Mouse (Mus musculus): ENCODE data around the gene Olfr631. TPM values are rescaled to one million over a fixed set of nuclear protein-coding genes. Genes with fewer than 3 reads are reported as not detected.

The Olfr631 gene
- polyA plus RNA-seq (2014; fragmentation: Nextera tagmentation; extraction: Ambion mirVana), result not detected in 2 replicates

GRCm38 (mm10) chr7:103928525-103928924 is at the start of gene Olfr631:
TSS of gene Olfr631 (plus strand) at chr7:103928825.
- Histone ChIP-seq H3K27me3 (ENCODE audit: control insufficient read depth, insufficient read depth, low read length) (no peaks in the 10 kb centered on the region), H3K27ac (ENCODE audit: low read depth, low read length) (no peak within 1 kb of the TSS), H3K4me2 (replicated peaks; ENCODE audit: low read depth, low read length) (no peak within 1 kb of the TSS), H3K4me3 (ENCODE audit: low read length) (no peak within 1 kb of the TSS), H3K4me1 (ENCODE audit: control insufficient read depth, insufficient read depth, low read length) (no peaks in the 10 kb centered on the region), H3K9ac (ENCODE audit: low read depth, low read length) (no peak within 1 kb of the TSS), H3K36me3 (ENCODE audit: control insufficient read depth, insufficient read depth, low read length) (no peaks in the 10 kb centered on the region), H3K9me3 (ENCODE audit: control insufficient read depth, low read length) (no peaks in the 10 kb centered on the region)
- ATAC-seq (ENCODE audit: low FRiP score, low TSS enrichment), result no peak

- H3K9ac ChIP-seq (ENCODE audit: low read depth, low read length), result no peak within 1 kb of the TSS
- H3K27ac ChIP-seq (ENCODE audit: low read depth, low read length), result no peak within 1 kb of the TSS
- ATAC-seq (ENCODE audit: low FRiP score, low TSS enrichment), result no peak
- no peaks in the 10 kb centered on the region for H3K9me3 ChIP-seq (ENCODE audit: control insufficient read depth, low read length)
- no peaks in the 10 kb centered on the region for H3K36me3 ChIP-seq (ENCODE audit: control insufficient read depth, insufficient read depth, low read length)
- no peaks in the 10 kb centered on the region for H3K4me1 ChIP-seq (ENCODE audit: control insufficient read depth, insufficient read depth, low read length)
- H3K4me2 ChIP-seq (replicated peaks; ENCODE audit: low read depth, low read length), result no peak within 1 kb of the TSS
- no peaks in the 10 kb centered on the region for H3K27me3 ChIP-seq (ENCODE audit: control insufficient read depth, insufficient read depth, low read length)
- no peak within 1 kb of the TSS for H3K4me3 ChIP-seq (ENCODE audit: low read length)
These were observed 42.5 kb upstream of the Olfr631 start, which contains the start of gene Olfr66 for GRCm38 (mm10) chr7:103886152-103886551. TSS of gene Olfr66 (minus strand) at chr7:103886252.

GRCm38 (mm10) chr7:103894385-103894784 is 34.2 kb upstream of the Olfr631 start, which contains the start of gene Olfr64:
TSS of gene Olfr64 (minus strand) at chr7:103894485.
- Histone ChIP-seq H3K9me3 (ENCODE audit: control insufficient read depth, low read length) (no peaks in the 10 kb centered on the region), H3K4me2 (replicated peaks; ENCODE audit: low read depth, low read length) (no peak within 1 kb of the TSS), H3K4me1 (ENCODE audit: control insufficient read depth, insufficient read depth, low read length) (no peaks in the 10 kb centered on the region), H3K4me3 (ENCODE audit: low read length) (no peak within 1 kb of the TSS), H3K27ac (ENCODE audit: low read depth, low read length) (no peak within 1 kb of the TSS), H3K36me3 (ENCODE audit: control insufficient read depth, insufficient read depth, low read length) (no peaks in the 10 kb centered on the region), H3K9ac (ENCODE audit: low read depth, low read length) (no peak within 1 kb of the TSS), H3K27me3 (ENCODE audit: control insufficient read depth, insufficient read depth, low read length) (no peaks in the 10 kb centered on the region)
- WGBS, result 82% methylated on average over 1 of the region's 1 CpGs
- ATAC-seq (ENCODE audit: low FRiP score, low TSS enrichment), result no peak

GRCm38 (mm10) chr7:103903187-103903586 is 25.4 kb upstream of the Olfr631 start, which contains the start of gene Olfr65:
TSS of gene Olfr65 (plus strand) at chr7:103903487.
- WGBS, result 66% methylated on average over 2 of the region's 2 CpGs
- no peak within 1 kb of the TSS for H3K4me2 ChIP-seq (replicated peaks; ENCODE audit: low read depth, low read length)
- no peaks in the 10 kb centered on the region for H3K36me3 ChIP-seq (ENCODE audit: control insufficient read depth, insufficient read depth, low read length)
- no peaks in the 10 kb centered on the region for H3K4me1 ChIP-seq (ENCODE audit: control insufficient read depth, insufficient read depth, low read length)
- H3K4me3 ChIP-seq (ENCODE audit: low read length), result no peak within 1 kb of the TSS
- no peak for ATAC-seq (ENCODE audit: low FRiP score, low TSS enrichment)
- H3K27me3 ChIP-seq (ENCODE audit: control insufficient read depth, insufficient read depth, low read length), result no peaks in the 10 kb centered on the region
- H3K9ac ChIP-seq (ENCODE audit: low read depth, low read length), result no peak within 1 kb of the TSS
- H3K9me3 ChIP-seq (ENCODE audit: control insufficient read depth, low read length), result no peaks in the 10 kb centered on the region
- no peak within 1 kb of the TSS for H3K27ac ChIP-seq (ENCODE audit: low read depth, low read length)

GRCm38 (mm10) chr7:103910047-103910446 is 18.6 kb upstream of the Olfr631 start:
- no peak overlapping the region for H3K9ac ChIP-seq (ENCODE audit: low read depth, low read length)
- no peaks in the 10 kb centered on the region for H3K4me1 ChIP-seq (ENCODE audit: control insufficient read depth, insufficient read depth, low read length)
- H3K36me3 ChIP-seq (ENCODE audit: control insufficient read depth, insufficient read depth, low read length), result no peaks in the 10 kb centered on the region
- H3K27ac ChIP-seq (ENCODE audit: low read depth, low read length), result no peak overlapping the region
- ATAC-seq (ENCODE audit: low FRiP score, low TSS enrichment), result peak; percentile 75; the same call in 1 of the 2 replicates
- no peak overlapping the region for H3K4me2 ChIP-seq (replicated peaks; ENCODE audit: low read depth, low read length)
- 13% methylated on average over 3 of the region's 3 CpGs for WGBS
- no peaks in the 10 kb centered on the region for H3K9me3 ChIP-seq (ENCODE audit: control insufficient read depth, low read length)
- no peak overlapping the region for H3K4me3 ChIP-seq (ENCODE audit: low read length)
- H3K27me3 ChIP-seq (ENCODE audit: control insufficient read depth, insufficient read depth, low read length), result no peaks in the 10 kb centered on the region

- no peak overlapping the region for H3K9ac ChIP-seq (ENCODE audit: low read depth, low read length)
- H3K4me3 ChIP-seq (ENCODE audit: low read length), result no peak overlapping the region
- no peaks in the 10 kb centered on the region for H3K4me1 ChIP-seq (ENCODE audit: control insufficient read depth, insufficient read depth, low read length)
- no peaks in the 10 kb centered on the region for H3K27me3 ChIP-seq (ENCODE audit: control insufficient read depth, insufficient read depth, low read length)
- H3K36me3 ChIP-seq (ENCODE audit: control insufficient read depth, insufficient read depth, low read length), result no peaks in the 10 kb centered on the region
- ATAC-seq (ENCODE audit: low FRiP score, low TSS enrichment), result peak; percentile 55; the same call in 1 of the 2 replicates
- no peak overlapping the region for H3K27ac ChIP-seq (ENCODE audit: low read depth, low read length)
- no peak overlapping the region for H3K4me2 ChIP-seq (replicated peaks; ENCODE audit: low read depth, low read length)
- 39% methylated on average over 8 of the region's 8 CpGs for WGBS
- H3K9me3 ChIP-seq (ENCODE audit: control insufficient read depth, low read length), result no peaks in the 10 kb centered on the region
These were observed 15.6 kb upstream of the Olfr631 start for GRCm38 (mm10) chr7:103912969-103913511.

- H3K36me3 ChIP-seq (ENCODE audit: control insufficient read depth, insufficient read depth, low read length), result no peaks in the 10 kb centered on the region
- no peaks in the 10 kb centered on the region for H3K27me3 ChIP-seq (ENCODE audit: control insufficient read depth, insufficient read depth, low read length)
- H3K27ac ChIP-seq (ENCODE audit: low read depth, low read length), result no peak overlapping the region
- ATAC-seq (ENCODE audit: low FRiP score, low TSS enrichment), result no peak; the same call in 1 of the 2 replicates
- H3K4me2 ChIP-seq (replicated peaks; ENCODE audit: low read depth, low read length), result no peak overlapping the region
- H3K9me3 ChIP-seq (ENCODE audit: control insufficient read depth, low read length), result no peaks in the 10 kb centered on the region
- H3K9ac ChIP-seq (ENCODE audit: low read depth, low read length), result no peak overlapping the region
- no peak overlapping the region for H3K4me3 ChIP-seq (ENCODE audit: low read length)
- H3K4me1 ChIP-seq (ENCODE audit: control insufficient read depth, insufficient read depth, low read length), result no peaks in the 10 kb centered on the region
These were observed 13.3 kb upstream of the Olfr631 start for GRCm38 (mm10) chr7:103915338-103915737.

- Histone ChIP-seq H3K27me3 (ENCODE audit: control insufficient read depth, insufficient read depth, low read length) (no peaks in the 10 kb centered on the region), H3K9me3 (ENCODE audit: control insufficient read depth, low read length) (no peaks in the 10 kb centered on the region), H3K4me2 (replicated peaks; ENCODE audit: low read depth, low read length) (no peak within 1 kb of the TSS), H3K4me3 (ENCODE audit: low read length) (no peak within 1 kb of the TSS), H3K27ac (ENCODE audit: low read depth, low read length) (no peak within 1 kb of the TSS), H3K9ac (ENCODE audit: low read depth, low read length) (no peak within 1 kb of the TSS), H3K36me3 (ENCODE audit: control insufficient read depth, insufficient read depth, low read length) (no peaks in the 10 kb centered on the region), H3K4me1 (ENCODE audit: control insufficient read depth, insufficient read depth, low read length) (no peaks in the 10 kb centered on the region)
- ATAC-seq (ENCODE audit: low FRiP score, low TSS enrichment), result no peak
- 77% methylated on average over 2 of the region's 2 CpGs for WGBS
These were observed 5.6 kb downstream of the Olfr631 start, which contains the start of gene Olfr632 for GRCm38 (mm10) chr7:103934264-103934663. TSS of gene Olfr632 (plus strand) at chr7:103934347.

- H3K27ac ChIP-seq (ENCODE audit: low read depth, low read length), result no peak overlapping the region
- H3K4me2 ChIP-seq (replicated peaks; ENCODE audit: low read depth, low read length), result no peak overlapping the region
- no peaks in the 10 kb centered on the region for H3K36me3 ChIP-seq (ENCODE audit: control insufficient read depth, insufficient read depth, low read length)
- 15% methylated on average over 2 of the region's 2 CpGs for WGBS
- no peaks in the 10 kb centered on the region for H3K9me3 ChIP-seq (ENCODE audit: control insufficient read depth, low read length)
- no peaks in the 10 kb centered on the region for H3K4me1 ChIP-seq (ENCODE audit: control insufficient read depth, insufficient read depth, low read length)
- no peak overlapping the region for H3K9ac ChIP-seq (ENCODE audit: low read depth, low read length)
- no peak overlapping the region for H3K4me3 ChIP-seq (ENCODE audit: low read length)
- no peak; the same call in 1 of the 2 replicates for ATAC-seq (ENCODE audit: low FRiP score, low TSS enrichment)
- H3K27me3 ChIP-seq (ENCODE audit: control insufficient read depth, insufficient read depth, low read length), result no peaks in the 10 kb centered on the region
These were observed 14.1 kb downstream of the Olfr631 start for GRCm38 (mm10) chr7:103942730-103943129.

Measured in kidney, embryonic 14.5 days (tissue).